Mouse (Mus musculus): ENCODE measurements at regions not wholly inside any gene's neighbourhood (a gene's known extent, or its start where the extent isn't known, plus 50 kb on each side); places are given as distances from the start of the nearest gene placed in this dataset.

GRCm38 (mm10) chr7:36829710-36830109, 131.8 kb downstream of the Tshz3 start:
- DNase-seq, result no peak

GRCm38 (mm10) chr7:36830155-36830554, 132.2 kb downstream of the Tshz3 start:
- no peak for DNase-seq

- DNase-seq, result no peak
Measured at GRCm38 (mm10) chr7:36848279-36848678, 150.4 kb downstream of the Tshz3 start.

- DNase-seq, result no peak
Measured at GRCm38 (mm10) chr7:36851275-36851889, 153.5 kb downstream of the Tshz3 start.

- no peak for DNase-seq
Measured at GRCm38 (mm10) chr7:36854308-36854707, 156.4 kb downstream of the Tshz3 start.

- DNase-seq, result no peak
Measured at GRCm38 (mm10) chr7:36859428-36859827, 161.5 kb downstream of the Tshz3 start.

- DNase-seq, result no peak
Measured at GRCm38 (mm10) chr7:36862481-36862880, 164.6 kb downstream of the Tshz3 start.

GRCm38 (mm10) chr7:36863745-36864144, 165.8 kb downstream of the Tshz3 start:
- no peak for DNase-seq

- no peak for DNase-seq
Measured at GRCm38 (mm10) chr7:36864675-36865074, 166.8 kb downstream of the Tshz3 start.

- DNase-seq, result no peak
Measured at GRCm38 (mm10) chr7:36866602-36867001, 168.7 kb downstream of the Tshz3 start.

GRCm38 (mm10) chr7:36874004-36874403, 176.1 kb downstream of the Tshz3 start:
- DNase-seq, result no peak

GRCm38 (mm10) chr7:36877686-36878085, 179.8 kb downstream of the Tshz3 start:
- no peak for DNase-seq

GRCm38 (mm10) chr7:36892776-36893500, 195.0 kb downstream of the Tshz3 start:
- no peak for DNase-seq

GRCm38 (mm10) chr7:36896339-36896738, 198.4 kb downstream of the Tshz3 start:
- no peak for DNase-seq

- no peak for DNase-seq
Measured at GRCm38 (mm10) chr7:36901537-36901936, 203.6 kb downstream of the Tshz3 start.

GRCm38 (mm10) chr7:36913304-36913703, 215.4 kb downstream of the Tshz3 start:
- no peak for DNase-seq

GRCm38 (mm10) chr7:36914261-36914660, 216.3 kb downstream of the Tshz3 start:
- no peak for DNase-seq

GRCm38 (mm10) chr7:36915171-36915570, 217.3 kb downstream of the Tshz3 start:
- no peak for DNase-seq

- DNase-seq, result no peak
Measured at GRCm38 (mm10) chr7:36917011-36917410, 219.1 kb downstream of the Tshz3 start.

GRCm38 (mm10) chr7:36919413-36919812, 221.5 kb downstream of the Tshz3 start:
- no peak for DNase-seq

GRCm38 (mm10) chr7:36921003-36921402, 223.1 kb downstream of the Tshz3 start:
- DNase-seq, result no peak

- DNase-seq, result no peak
Measured at GRCm38 (mm10) chr7:36933490-36933889, 235.6 kb downstream of the Tshz3 start.

GRCm38 (mm10) chr7:36934792-36935555, 237.1 kb downstream of the Tshz3 start:
- no peak for DNase-seq

- DNase-seq, result no peak
Measured at GRCm38 (mm10) chr7:36940611-36941010, 242.7 kb downstream of the Tshz3 start.

Data from adrenal gland, adult 8-10 months (tissue).